Mouse (Mus musculus) heart, postnatal 0 days (tissue): ENCODE measurements around the gene Slc22a14.

ENCODE experiments used
- CTCF ChIP-seq: IDR thresholded peaks from 2 replicates; pipeline ENCODE4 v1.5.1; 2016; ENCODE audit warnings: antibody characterized with exemption, control low read depth, low read depth
- EP300 ChIP-seq: IDR thresholded peaks from 2 replicates; pipeline ENCODE4 v1.6.1; 2016; ENCODE audit warnings: antibody characterized with exemption, low read depth

DNA sequence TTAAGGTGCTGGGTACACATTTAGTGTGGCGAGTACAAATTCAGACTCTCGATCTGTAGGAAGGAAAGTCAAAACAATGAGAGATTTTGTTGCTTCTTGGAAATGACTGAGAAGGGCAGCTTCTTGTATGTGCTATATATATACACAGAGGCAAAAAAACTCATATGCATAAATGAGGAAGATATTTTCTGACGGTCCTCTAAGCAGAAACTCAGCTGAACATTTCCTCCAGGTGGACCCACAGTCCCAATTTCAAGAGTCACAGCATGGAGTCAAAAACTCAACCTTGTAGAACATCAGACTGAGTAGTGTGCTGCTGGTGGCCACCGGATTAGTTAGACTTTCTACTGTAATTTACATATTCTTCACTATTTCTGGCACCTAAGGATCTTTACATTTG is 102.3 kb downstream of the Slc22a14 start:
- TF ChIP-seq CTCF (no peak), EP300 (no peak)
